Mouse (Mus musculus) kidney, embryonic 16.5 days (tissue): ENCODE measurements around the gene Cd81. TPM values are rescaled to one million over a fixed set of nuclear protein-coding genes. Genes with fewer than 3 reads are reported as not detected.

Experiments used
- ATAC-seq: fragments of 200-750 bp; cut with Nextera tagmentation; 2 replicates; pipeline ENCODE4 v1.8.0; 2017; ENCODE audit warnings: moderate TSS enrichment; ENCODE audit not compliant: low FRiP score, low TSS enrichment
- H3K27ac ChIP-seq: fragments of 300-500 bp; sonication (generic); 2 replicates; pipeline ENCODE4 v1.5.1; 2014; ENCODE audit warnings: low read length
- H3K27me3 ChIP-seq: fragments of 300-500 bp; sonication (generic); 2 replicates; pipeline ENCODE4 v1.6.1; 2014; ENCODE audit warnings: low read length, control low read depth, mixed read lengths; ENCODE audit not compliant: insufficient read depth
- H3K36me3 ChIP-seq: fragments of 300-500 bp; sonication (generic); 2 replicates; pipeline ENCODE4 v1.6.1; 2014; ENCODE audit warnings: low read length, control low read depth, mixed read lengths; ENCODE audit not compliant: insufficient read depth
- H3K4me1 ChIP-seq: fragments of 300-500 bp; sonication (generic); 2 replicates; pipeline ENCODE4 v1.6.1; 2014; ENCODE audit warnings: low read length, control low read depth, mixed read lengths; ENCODE audit not compliant: insufficient read depth
- H3K4me2 ChIP-seq: fragments of 300-500 bp; sonication (generic); replicated peaks from 2 replicates; pipeline ENCODE4 v1.6.1; 2014; ENCODE audit warnings: low read depth, low read length
- H3K4me3 ChIP-seq: fragments of 300-500 bp; sonication (generic); 2 replicates; pipeline ENCODE4 v1.5.1; 2014; ENCODE audit warnings: mild to moderate bottlenecking, low read length
- H3K9ac ChIP-seq: fragments of 300-500 bp; sonication (generic); replicated peaks from 2 replicates; pipeline ENCODE4 v1.6.1; 2014; ENCODE audit warnings: low read length
- H3K9me3 ChIP-seq: fragments of 300-500 bp; sonication (generic); 2 replicates; pipeline ENCODE4 v1.6.1; 2016; ENCODE audit warnings: low read length, control low read depth
- WGBS: fragments of 180-500 bp; shearing (Covaris S2); extraction: QIAGEN DNeasy Blood & Tissue Kit; methylation state at CpG from one replicate; pipeline ENCODE4 v1.1.7; 2014; 5-methylcytosine and 5-hydroxymethylcytosine counted together
- polyA plus RNA-seq: library from polyadenylated mRNA; unstranded; fragments of >200 nt; fragmentation: Nextera tagmentation; extraction: Ambion mirVana; gene quantifications from 2 replicates; pipeline ENCODE4 v1.2.1, GENCODE M21; 2015

The Cd81 gene
- polyA plus RNA-seq, 1 experiment from 2014 or later = 698 TPM

GRCm38 (mm10) chr7:143020764-143021163 lies 31.8 kb upstream of the Cd81 start:
- no peaks in the 10 kb centered on the region for H3K27me3 ChIP-seq
- no peak overlapping the region for H3K27ac ChIP-seq
- no peak overlapping the region for H3K4me2 ChIP-seq
- peaks cover 3% of the 10 kb centered on the region; the same call in 1 of the 2 replicates for H3K36me3 ChIP-seq
- no peaks in the 10 kb centered on the region for H3K9me3 ChIP-seq
- no peak overlapping the region for H3K9ac ChIP-seq
- peaks cover 13% of the 10 kb centered on the region for H3K4me1 ChIP-seq
- no peak for ATAC-seq
- 69% methylated on average over 3 of the region's 3 CpGs for WGBS
- no peak overlapping the region for H3K4me3 ChIP-seq

DNA sequence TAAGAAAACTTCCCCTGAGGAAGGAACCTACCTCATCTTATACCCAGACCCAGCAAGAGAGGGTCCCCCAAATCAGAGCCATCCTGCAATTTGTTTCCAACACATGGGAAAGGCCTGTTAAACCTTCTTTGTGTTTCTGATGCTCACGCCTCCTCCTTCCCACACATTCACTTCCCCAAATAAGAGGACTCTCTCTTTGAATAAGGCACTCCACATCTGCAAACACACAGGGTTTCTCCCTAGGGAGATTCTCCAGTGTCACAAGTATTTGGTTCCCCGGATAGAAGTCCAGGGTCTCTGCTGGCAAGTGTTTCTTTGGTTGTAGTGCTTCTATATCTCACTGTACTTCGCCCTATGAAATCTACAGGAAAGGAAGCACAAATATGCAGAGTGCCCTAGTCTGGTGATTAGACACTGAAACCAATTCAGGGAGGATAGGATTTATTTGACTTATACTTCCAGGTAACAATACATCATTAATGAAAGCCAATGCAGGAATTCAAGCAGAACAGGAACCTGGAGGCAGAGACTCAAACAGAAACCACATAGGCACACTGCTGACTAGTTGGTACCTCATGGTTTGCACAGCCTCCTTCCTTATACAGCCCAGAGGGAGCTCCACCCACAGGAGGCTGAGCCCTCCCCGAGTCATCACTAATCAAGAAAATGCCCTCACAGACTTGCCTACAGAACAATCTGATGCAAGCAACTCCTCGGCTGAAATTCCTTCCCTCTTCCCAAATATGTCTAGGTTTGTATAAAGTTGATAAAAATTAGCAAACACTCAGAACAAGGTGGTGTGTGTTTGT lies 31.0 kb upstream of the Cd81 start:
- no peak overlapping the region for H3K27ac ChIP-seq
- 63% methylated on average over 5 of the region's 5 CpGs for WGBS
- ATAC-seq = no peak

DNA sequence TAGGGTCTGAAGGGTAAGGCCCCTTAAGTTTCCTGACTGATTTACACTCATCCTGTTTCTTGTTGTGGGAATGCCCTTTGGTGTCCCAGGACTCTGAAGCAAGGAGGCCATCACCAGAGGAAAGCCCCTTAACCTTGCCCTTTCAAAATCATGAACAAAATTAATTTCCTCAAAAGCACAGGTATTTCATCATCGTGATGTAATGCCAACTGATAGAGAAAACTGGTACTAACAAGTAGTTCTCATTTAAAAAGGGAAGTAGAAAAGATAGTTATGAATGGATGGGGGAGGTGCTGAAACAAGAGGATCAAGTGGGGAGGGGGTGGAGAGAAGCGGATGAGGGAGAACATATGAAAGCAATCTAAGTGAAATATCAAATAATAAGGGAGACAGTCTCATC lies 29.0 kb upstream of the Cd81 start:
- no peak overlapping the region for H3K4me2 ChIP-seq
- H3K9ac ChIP-seq = no peak overlapping the region
- peaks cover 3% of the 10 kb centered on the region; the same call in 1 of the 2 replicates for H3K36me3 ChIP-seq
- H3K4me3 ChIP-seq = no peak overlapping the region
- ATAC-seq = no peak
- H3K27me3 ChIP-seq = no peaks in the 10 kb centered on the region
- no peaks in the 10 kb centered on the region for H3K9me3 ChIP-seq
- no peaks in the 10 kb centered on the region for H3K4me1 ChIP-seq
- WGBS = 92% methylated on average over 2 of the region's 2 CpGs
- H3K27ac ChIP-seq = no peak overlapping the region

More for the DNA sequence above, 31.0 kb upstream of the Cd81 start:
- peaks cover 5% of the 10 kb centered on the region for H3K4me1 ChIP-seq
- H3K36me3 ChIP-seq = peaks cover 3% of the 10 kb centered on the region; the same call in 1 of the 2 replicates
- H3K9ac ChIP-seq = no peak overlapping the region
- no peaks in the 10 kb centered on the region for H3K9me3 ChIP-seq
- H3K4me2 ChIP-seq = no peak overlapping the region
- no peaks in the 10 kb centered on the region for H3K27me3 ChIP-seq
- no peak overlapping the region for H3K4me3 ChIP-seq

- peaks cover 3% of the 10 kb centered on the region; the same call in 1 of the 2 replicates for H3K36me3 ChIP-seq
- no peaks in the 10 kb centered on the region for H3K4me1 ChIP-seq
- ATAC-seq = no peak
- H3K9ac ChIP-seq = no peak overlapping the region
- no peaks in the 10 kb centered on the region for H3K27me3 ChIP-seq
- 81% methylated on average over 1 of the region's 1 CpGs for WGBS
- H3K4me3 ChIP-seq = no peak overlapping the region
- H3K9me3 ChIP-seq = no peaks in the 10 kb centered on the region
- H3K4me2 ChIP-seq = no peak overlapping the region
- H3K27ac ChIP-seq = no peak overlapping the region
Measured at GRCm38 (mm10) chr7:143024293-143024692, 28.2 kb upstream of the Cd81 start.

GRCm38 (mm10) chr7:143025496-143025895 lies 27.0 kb upstream of the Cd81 start:
- Histone ChIP-seq H3K9ac (no peak overlapping the region), H3K4me2 (no peak overlapping the region), H3K4me1 (no peaks in the 10 kb centered on the region), H3K27ac (no peak overlapping the region), H3K9me3 (no peaks in the 10 kb centered on the region), H3K27me3 (no peaks in the 10 kb centered on the region), H3K4me3 (no peak overlapping the region), H3K36me3 (peaks cover 3% of the 10 kb centered on the region; the same call in 1 of the 2 replicates)
- 88% methylated on average over 3 of the region's 3 CpGs for WGBS
- no peak for ATAC-seq

DNA sequence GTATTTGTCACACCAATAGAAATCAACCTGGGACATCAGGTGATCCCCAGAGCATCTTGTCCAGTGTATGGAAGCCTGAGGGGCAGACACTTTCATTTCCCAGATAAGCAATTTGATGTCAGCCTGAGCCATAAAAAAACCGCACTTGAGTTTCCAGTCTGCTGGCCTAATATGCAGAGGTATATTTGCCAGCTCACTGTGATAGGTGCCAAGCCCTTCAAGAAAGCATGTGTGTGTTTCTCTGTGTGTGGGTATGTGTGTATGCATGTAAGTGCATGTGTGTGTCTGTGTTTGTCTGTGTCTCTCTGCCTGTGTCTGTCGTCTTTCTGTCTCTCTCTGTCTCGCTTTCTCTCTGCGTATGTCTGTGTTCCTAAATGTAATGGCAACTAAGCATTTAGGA lies 25.3 kb upstream of the Cd81 start:
- Histone ChIP-seq H3K9me3 (no peaks in the 10 kb centered on the region), H3K4me1 (no peaks in the 10 kb centered on the region), H3K4me2 (no peak overlapping the region), H3K36me3 (peaks cover 3% of the 10 kb centered on the region; the same call in 1 of the 2 replicates), H3K9ac (no peak overlapping the region), H3K27me3 (no peaks in the 10 kb centered on the region), H3K27ac (no peak overlapping the region), H3K4me3 (no peak overlapping the region)
- 92% methylated on average over 4 of the region's 4 CpGs for WGBS
- ATAC-seq = no peak

DNA sequence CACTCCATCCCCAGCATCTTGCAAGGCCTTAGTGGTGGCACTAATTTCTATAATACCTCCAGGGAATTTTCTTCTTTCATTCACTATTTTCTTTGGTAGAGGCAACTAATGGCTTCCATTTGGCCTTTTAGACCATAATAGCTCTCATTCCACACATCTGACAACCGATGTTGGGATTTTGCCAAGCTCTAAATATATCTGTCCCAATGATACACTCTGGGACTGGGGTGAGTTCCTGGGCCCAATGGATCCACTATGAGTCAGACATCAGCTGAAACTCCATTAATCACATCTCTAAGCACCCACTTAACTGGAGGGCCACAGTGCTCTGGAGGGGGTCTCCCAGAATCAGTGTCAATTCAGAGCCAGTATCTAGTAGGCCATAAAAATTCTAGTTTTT lies 20.7 kb upstream of the Cd81 start:
- Histone ChIP-seq H3K4me1 (no peaks in the 10 kb centered on the region), H3K27ac (no peak overlapping the region), H3K4me2 (no peak overlapping the region), H3K9me3 (no peaks in the 10 kb centered on the region), H3K27me3 (no peaks in the 10 kb centered on the region), H3K36me3 (no peaks in the 10 kb centered on the region), H3K4me3 (no peak overlapping the region), H3K9ac (no peak overlapping the region)
- no peak for ATAC-seq
- WGBS = 67% methylated on average over 1 of the region's 1 CpGs

GRCm38 (mm10) chr7:143033581-143033980 lies 19.0 kb upstream of the Cd81 start:
- Histone ChIP-seq H3K4me3 (no peak overlapping the region), H3K4me2 (no peak overlapping the region), H3K9me3 (no peaks in the 10 kb centered on the region), H3K36me3 (no peaks in the 10 kb centered on the region), H3K27me3 (no peaks in the 10 kb centered on the region), H3K9ac (no peak overlapping the region), H3K4me1 (no peaks in the 10 kb centered on the region), H3K27ac (no peak overlapping the region)
- whole genome bisulfite sequencing = 86% methylated on average over 4 of the region's 4 CpGs
- ATAC-seq = no peak

DNA sequence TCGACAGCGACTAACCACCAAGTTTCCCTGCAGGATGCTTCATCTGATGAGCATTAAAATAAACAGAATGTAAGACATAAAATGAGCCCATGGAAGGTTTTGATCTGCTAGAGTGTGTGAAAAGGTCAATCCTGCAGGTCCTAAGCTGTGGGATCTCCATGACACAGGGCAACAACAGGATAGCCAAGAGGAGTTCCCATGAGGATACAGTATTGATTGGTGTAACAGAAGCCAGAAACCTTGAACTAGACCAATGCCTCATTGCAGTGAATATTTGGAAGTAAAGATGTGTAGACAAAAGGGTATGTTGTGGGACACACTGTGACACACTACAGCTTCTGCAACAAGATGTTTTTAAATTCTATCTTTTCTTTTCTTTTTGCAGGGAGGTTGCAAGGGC lies 18.4 kb upstream of the Cd81 start:
- Histone ChIP-seq H3K9me3 (no peaks in the 10 kb centered on the region), H3K36me3 (no peaks in the 10 kb centered on the region), H3K4me1 (no peaks in the 10 kb centered on the region), H3K27me3 (no peaks in the 10 kb centered on the region), H3K27ac (no peak overlapping the region), H3K4me3 (no peak overlapping the region), H3K9ac (no peak overlapping the region), H3K4me2 (no peak overlapping the region)
- WGBS = 94% methylated on average over 2 of the region's 2 CpGs
- no peak for ATAC-seq
